ENCODE assay signal across 20 mouse cellular contexts in the genomic region with DNA sequence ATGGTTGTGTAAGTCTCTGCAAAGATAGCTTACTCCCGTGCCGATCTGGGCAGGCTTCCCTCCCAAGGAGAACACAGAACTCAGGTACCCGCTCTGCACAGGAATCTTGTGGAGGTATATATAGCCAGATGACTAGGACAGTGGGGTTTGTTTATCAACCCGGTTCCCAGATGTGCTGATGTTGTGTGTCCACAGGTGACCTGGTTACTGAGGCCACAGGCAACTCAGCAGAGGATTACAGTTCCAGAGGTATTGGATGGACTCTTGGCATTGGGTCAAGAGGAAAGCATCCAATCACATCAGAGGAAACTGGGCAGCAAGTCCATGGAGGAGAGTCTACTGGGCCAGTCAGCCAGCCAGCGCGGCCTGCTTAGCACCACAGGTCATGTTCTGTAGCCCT. TPM values are rescaled to one million over a fixed set of nuclear protein-coding genes. Genes with fewer than 3 reads are reported as not detected.
DNase-seq lines count a peak whose midpoint lies in the region; ATAC-seq and TF ChIP-seq lines count a peak whose summit lies in the region.
"Had no signal": no experiment of that assay in that cellular context is flagged by ENCODE, and none has a peak within 500 bp of the region (broad histone marks: within the 10 kb centered on the region; RNA-seq: fewer than 3 reads in every experiment).

No protein-coding gene starts in this region.

- H3K4me3 ChIP-seq in liver, postnatal 0 days (ENCODE audit: low read depth, low read length): no peak overlapping the region
- no peak overlapping the region for H3K4me3 ChIP-seq in midbrain, embryonic 14.5 days (replicated peaks; ENCODE audit: low read depth, low read length)
- no peak overlapping the region for H3K4me3 ChIP-seq in forebrain, embryonic 12.5 days (replicated peaks)
- H3K4me3 ChIP-seq: forebrain, embryonic 13.5 days; hindbrain, embryonic 12.5 days had no signal

- 87% methylated on average over 6 of the region's 6 CpGs for WGBS in liver, postnatal 0 days (ENCODE audit: insufficient replicate concordance)
- WGBS in midbrain, embryonic 14.5 days: 92% methylated on average over 6 of the region's 6 CpGs
- 91% methylated on average over 6 of the region's 6 CpGs for WGBS in forebrain, embryonic 12.5 days

- no peak overlapping the region for H3K9ac ChIP-seq in liver, postnatal 0 days (replicated peaks)
- H3K9ac ChIP-seq in midbrain, embryonic 14.5 days (replicated peaks; ENCODE audit: low read length): no peak overlapping the region
- no peak overlapping the region for H3K9ac ChIP-seq in forebrain, embryonic 12.5 days
- H3K9ac ChIP-seq: forebrain, embryonic 13.5 days; hindbrain, embryonic 12.5 days had no signal

- H3K27me3 ChIP-seq in liver, postnatal 0 days (ENCODE audit: insufficient read depth, low read length): no peaks in the 10 kb centered on the region
- H3K27me3 ChIP-seq in midbrain, embryonic 14.5 days (ENCODE audit: control insufficient read depth, insufficient read depth, low read length): no peaks in the 10 kb centered on the region
- H3K27me3 ChIP-seq in forebrain, embryonic 12.5 days: 0 out of 2 replicates have a peak, but pooled peaks cover 3% of the 10 kb centered on the region
- H3K27me3 ChIP-seq: forebrain, embryonic 13.5 days; hindbrain, embryonic 12.5 days had no signal

- no peak for TF ChIP-seq EP300 in liver, postnatal 0 days (IDR thresholded peaks at IDR 0.05; ENCODE audit: low read depth)

- no peaks in the 10 kb centered on the region for H3K36me3 ChIP-seq in liver, postnatal 0 days (replicated peaks; ENCODE audit: insufficient read depth, low read length)
- H3K36me3 ChIP-seq in midbrain, embryonic 14.5 days (ENCODE audit: control insufficient read depth, insufficient read depth, low read length): no peaks in the 10 kb centered on the region
- H3K36me3 ChIP-seq in forebrain, embryonic 12.5 days (replicated peaks): no peaks in the 10 kb centered on the region
- H3K36me3 ChIP-seq: G1E; hindbrain, embryonic 12.5 days had no signal

- 0 out of 2 replicates have a peak, but pooled peaks have one; percentile 7 for ATAC-seq in liver, postnatal 0 days
- no peak for ATAC-seq in midbrain, embryonic 14.5 days (ENCODE audit: low FRiP score, low TSS enrichment)
- ATAC-seq in forebrain, embryonic 12.5 days (ENCODE audit: low FRiP score): no peak
- ATAC-seq: forebrain, embryonic 13.5 days; inflammation-experienced regulatory T-cells, adult 6 months had no signal

- H3K4me2 ChIP-seq in liver, postnatal 0 days (ENCODE audit: low read depth, low read length): no peak overlapping the region
- no peak overlapping the region for H3K4me2 ChIP-seq in midbrain, embryonic 14.5 days (ENCODE audit: low read length)
- H3K4me2 ChIP-seq in forebrain, embryonic 12.5 days: no peak overlapping the region
- H3K4me2 ChIP-seq: forebrain, embryonic 13.5 days; hindbrain, embryonic 12.5 days had no signal

- peaks cover 27% of the 10 kb centered on the region for H3K4me1 ChIP-seq in liver, postnatal 0 days (ENCODE audit: insufficient read depth)
- peaks cover 16% of the 10 kb centered on the region for H3K4me1 ChIP-seq in midbrain, embryonic 14.5 days (ENCODE audit: control insufficient read depth, insufficient read depth, low read length)
- H3K4me1 ChIP-seq in forebrain, embryonic 12.5 days: peaks cover 32% of the 10 kb centered on the region

- intact Hi-C loops in heart, postnatal 14 days (cut with DNase I): no loop called here

- no peak overlapping the region for H3K27ac ChIP-seq in liver, postnatal 0 days (ENCODE audit: low read depth)
- no peak overlapping the region for H3K27ac ChIP-seq in midbrain, embryonic 14.5 days (replicated peaks; ENCODE audit: low read depth, low read length)
- no peak overlapping the region for H3K27ac ChIP-seq in forebrain, embryonic 12.5 days
- H3K27ac ChIP-seq: forebrain, embryonic 13.5 days; hindbrain, embryonic 12.5 days had no signal

- TF ChIP-seq CTCF in liver, postnatal 0 days (IDR thresholded peaks at IDR 0.05; ENCODE audit: low read depth): no peak

- DNase-seq in heart, adult 11 months: peak; percentile 82
- DNase-seq in heart, postnatal 14 days: no peak
- peak; percentile 42 for DNase-seq in NIH3T3 (ENCODE audit: low read depth)
- DNase-seq in gastrocnemius, postnatal 10 days: peak; percentile 38
- DNase-seq in liver, postnatal 0 days: no peak
- no peak for DNase-seq in midbrain, embryonic 14.5 days
- DNase-seq: adrenal gland, postnatal 36 days; cerebellum, adult 18-20 months; cerebellum, postnatal 25 days; embryo, embryonic 11 days; kidney, adult 8-10 months; kidney, postnatal 25 days; lung, adult 2 months; retina, postnatal 1 day; thymus, postnatal 14 days had no signal

- H3K9me3 ChIP-seq in liver, postnatal 0 days (ENCODE audit: low read length): no peaks in the 10 kb centered on the region
- H3K9me3 ChIP-seq in midbrain, embryonic 14.5 days (ENCODE audit: control insufficient read depth, low read length): no peaks in the 10 kb centered on the region
- no peaks in the 10 kb centered on the region for H3K9me3 ChIP-seq in forebrain, embryonic 12.5 days
- H3K9me3 ChIP-seq: forebrain, embryonic 13.5 days; G1E; hindbrain, embryonic 12.5 days had no signal

RNA-seq across cellular contexts. Expression of a gene that starts 10.0 kb away (rescaled TPM):
- 1 to 10 TPM; 1.0 to 2.3 TPM for total RNA-seq in heart, postnatal 14 days (2021)
- total RNA-seq in gastrocnemius, postnatal 10 days (2021): 1 to 10 TPM; 3.9 to 4.8 TPM
- polyA plus RNA-seq in liver, postnatal 0 days (2015; fragmentation: Nextera tagmentation; extraction: Ambion mirVana): 26.1 and 31.2 TPM in 2 replicates
- polyA plus RNA-seq in midbrain, embryonic 14.5 days (2014; fragmentation: Nextera tagmentation; extraction: Ambion mirVana): 7.1 and 16.3 TPM in 2 replicates
- 76.3 and 80.5 TPM in 2 replicates for polyA plus RNA-seq in forebrain, embryonic 12.5 days (2016; fragmentation: Nextera tagmentation; extraction: Ambion mirVana)

Comparison
In these comparisons a context has a peak if more than half of its experiments do, and no peak if none do; other contexts are left out.
1. DNase-seq: peak in heart, adult 11 months (single experiment), NIH3T3 (single experiment) and gastrocnemius, postnatal 10 days (single experiment); none in heart, postnatal 14 days (0 of 2), liver, postnatal 0 days (single experiment) and midbrain, embryonic 14.5 days (single experiment).